Mouse (Mus musculus): ENCODE data around the gene Omg.
A peak's percentile ranks its signal among the peaks of the same experiment; 100 is the strongest.

Omg gene

DNA sequence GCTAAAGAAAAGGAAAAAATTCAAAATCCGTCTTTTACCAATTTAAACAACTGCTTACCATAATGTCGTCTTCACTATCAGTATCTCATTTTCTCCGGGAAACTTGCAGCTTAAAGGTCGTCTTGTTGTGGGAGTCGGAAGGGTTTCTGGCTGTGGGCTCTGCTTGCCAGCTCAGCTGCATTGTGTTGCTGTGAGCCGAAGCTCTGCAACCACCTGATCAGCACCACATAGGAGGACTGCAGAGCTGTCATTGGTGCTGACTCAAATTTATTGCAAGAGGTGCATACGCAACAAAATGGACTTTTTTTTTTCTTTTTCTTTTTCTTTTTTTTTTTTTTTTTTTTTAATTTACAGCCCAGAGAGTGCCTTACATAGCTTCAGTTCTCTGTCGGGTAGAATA, at the start of gene Omg:
TSS of gene Omg (minus strand) at position 240 of the 400 bp plus-strand sequence.
- DNase-seq: no peak

DNA sequence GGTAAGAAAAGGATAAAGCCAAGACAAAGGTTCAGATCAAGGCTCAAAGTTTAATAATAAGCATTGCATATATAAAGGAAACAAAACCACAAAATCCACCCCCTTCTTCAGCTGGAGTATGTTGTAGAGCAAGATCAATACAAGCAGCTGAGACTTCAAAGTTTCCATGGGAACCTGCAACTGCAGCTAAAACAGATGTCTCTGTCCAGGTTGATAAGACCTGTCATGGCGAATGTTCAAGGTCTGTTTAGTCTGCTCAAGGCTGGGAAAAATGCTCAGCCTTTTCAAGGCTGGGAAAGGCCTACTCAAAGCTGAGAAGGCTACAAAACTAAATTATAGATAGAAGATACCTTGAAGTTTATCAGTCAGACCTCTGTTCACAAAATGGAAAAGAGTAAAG, 48.7 kb upstream of the Omg start:
- DNase-seq: peak; percentile 15

DNA sequence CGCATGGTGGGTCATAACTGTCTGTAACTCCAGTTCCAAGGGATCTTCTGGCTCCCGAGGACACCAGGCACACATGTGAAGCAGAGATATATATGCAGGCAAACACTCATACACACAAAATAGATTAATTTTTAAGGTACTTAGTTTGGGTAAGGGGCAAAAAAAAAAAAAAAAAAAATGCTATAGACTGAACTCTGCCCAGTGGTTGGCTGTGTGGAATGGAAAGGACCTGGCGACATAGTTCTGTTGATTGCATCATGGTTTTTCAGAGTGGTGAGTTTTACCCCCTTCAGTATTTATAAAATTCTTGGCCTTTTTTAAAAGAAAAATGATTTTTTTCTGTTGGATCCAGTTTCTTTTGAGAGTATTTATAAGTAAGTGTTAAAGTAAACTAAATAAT, 32.4 kb upstream of the Omg start:
- DNase-seq: no peak

DNA sequence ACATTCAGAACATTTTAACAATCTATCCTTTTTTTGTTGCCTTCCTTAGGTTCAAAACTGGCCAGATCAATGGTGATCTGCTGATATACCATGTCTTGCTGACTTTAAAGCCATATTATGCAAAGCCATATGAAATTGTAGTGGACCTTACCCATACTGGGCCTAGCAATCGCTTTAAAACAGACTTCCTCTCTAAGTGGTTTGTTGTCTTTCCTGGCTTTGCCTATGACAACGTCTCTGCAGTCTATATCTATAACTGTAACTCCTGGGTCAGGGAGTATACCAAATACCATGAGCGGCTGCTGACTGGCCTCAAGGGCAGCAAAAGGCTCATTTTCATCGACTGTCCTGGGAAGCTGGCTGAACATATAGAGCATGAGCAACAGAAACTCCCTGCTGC, 31.7 kb upstream of the Omg start:
- DNase-seq: no peak

DNA sequence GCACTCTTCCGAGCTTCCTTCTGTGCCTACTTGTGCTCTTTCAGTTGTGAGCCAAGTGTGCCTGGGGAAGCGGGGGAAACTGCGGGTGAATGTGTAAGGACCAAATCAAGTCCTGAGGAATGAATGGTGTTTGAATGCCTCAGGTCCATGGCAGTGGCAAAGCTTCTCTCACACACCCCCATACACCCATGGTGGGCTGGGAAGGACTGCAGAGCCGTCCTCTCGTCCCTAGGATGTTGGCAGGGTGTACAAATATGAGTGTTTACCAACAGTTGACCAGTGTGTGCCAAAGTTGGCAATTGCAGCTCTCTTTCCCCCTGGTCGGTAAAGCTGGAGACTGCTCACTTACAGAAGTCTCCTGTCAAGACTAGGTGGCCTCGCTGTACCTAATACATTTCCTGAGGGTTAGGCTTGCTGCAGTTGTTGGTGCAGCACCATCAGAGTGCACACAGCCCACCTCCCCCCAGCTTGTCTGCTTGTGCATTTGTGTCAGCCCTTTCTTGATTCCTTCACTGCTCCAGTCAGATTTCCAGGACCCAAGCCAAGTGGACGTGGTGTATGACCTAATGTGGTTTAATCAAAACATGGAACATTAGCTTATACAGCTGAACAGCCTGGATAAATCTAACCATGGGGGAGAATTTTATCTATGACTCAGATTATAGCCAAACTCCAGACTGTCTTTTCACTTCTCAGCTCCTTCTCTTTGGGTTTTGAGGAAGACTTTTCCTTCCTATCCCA, 30.2 kb upstream of the Omg start:
- no peak for DNase-seq

DNA sequence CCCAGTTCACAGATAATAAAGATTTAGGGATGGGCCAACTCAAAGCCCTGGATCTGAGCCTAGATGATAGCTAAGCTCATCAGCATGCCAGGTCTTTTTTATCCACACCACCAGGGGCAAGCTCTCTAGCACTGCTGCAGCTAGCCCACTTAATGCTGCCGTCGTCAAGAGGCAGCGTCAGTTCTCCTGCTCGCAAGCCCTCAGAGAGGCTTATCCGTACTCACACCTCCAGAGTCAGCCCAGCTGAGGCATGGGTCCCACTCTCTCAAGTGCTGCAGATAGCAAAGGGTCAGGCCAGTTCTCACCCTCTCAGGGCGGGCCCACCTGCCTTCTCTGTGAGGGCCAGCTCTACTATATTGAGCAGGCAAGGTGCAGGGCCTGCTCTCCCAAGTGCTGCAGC, 29.4 kb upstream of the Omg start:
- DNase-seq: no peak

DNA sequence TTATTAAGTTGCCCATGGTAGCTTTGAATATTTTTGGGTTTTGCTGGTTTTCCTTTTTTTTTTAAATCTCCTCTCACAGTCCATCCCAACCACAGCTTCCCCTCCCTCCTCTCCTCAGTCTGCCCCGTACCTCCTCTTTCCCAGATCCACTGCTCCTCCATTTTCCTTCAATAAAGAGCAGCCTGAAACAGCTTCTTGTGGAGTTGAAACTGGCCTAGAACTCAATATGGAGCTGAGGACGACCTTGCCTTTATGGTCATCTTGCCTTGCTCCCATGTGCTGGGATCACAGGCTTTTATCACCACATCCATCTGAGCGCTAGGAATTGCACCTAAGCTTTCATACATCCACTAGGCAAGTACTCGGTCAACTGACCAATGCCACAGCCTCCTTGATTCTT, 27.6 kb upstream of the Omg start:
- DNase-seq: no peak

DNA sequence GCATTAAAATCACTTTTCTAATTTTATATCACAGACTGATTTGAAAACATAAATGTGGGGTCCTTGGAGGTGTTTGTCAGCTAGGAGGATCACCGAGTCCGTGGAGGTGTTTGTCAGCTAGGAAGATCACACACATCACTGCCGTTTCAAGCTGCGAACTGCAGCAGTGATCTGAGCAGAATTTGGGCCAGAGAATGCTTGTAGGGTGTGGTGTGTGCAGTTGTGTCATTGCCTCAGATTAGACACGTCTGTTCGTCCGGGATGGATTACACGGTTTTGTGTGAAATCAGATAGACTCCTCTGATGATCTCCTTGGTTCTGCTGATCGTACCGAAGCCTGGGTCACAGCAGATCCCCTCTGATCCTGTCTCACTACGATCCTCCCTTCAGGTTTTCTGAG, 26.9 kb upstream of the Omg start:
- no peak for DNase-seq

DNA sequence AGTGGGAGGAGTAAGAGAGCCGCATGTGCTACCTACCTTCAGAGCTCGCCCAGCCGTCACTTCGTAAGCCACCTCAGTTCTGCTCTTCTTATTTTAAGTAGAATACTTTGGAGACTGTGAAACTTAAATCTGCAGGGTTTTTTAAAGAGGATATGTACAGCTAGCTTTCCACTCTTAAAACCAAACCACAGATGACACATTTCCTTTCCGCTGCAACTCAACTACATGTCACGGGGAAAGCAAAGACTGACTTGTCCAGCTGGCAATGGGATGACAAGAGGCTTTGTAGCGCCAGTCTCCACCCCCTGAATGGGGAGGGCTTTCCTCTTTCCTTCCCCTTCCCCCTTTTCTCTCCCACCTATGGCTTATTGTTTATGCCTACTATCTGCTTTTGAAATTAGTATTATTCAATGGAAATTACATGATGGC, 26.5 kb upstream of the Omg start, which contains the start of the genes Evi2 and Evi2a:
TSS of gene Evi2 (minus strand) at position 257 of the 429 bp plus-strand sequence.
TSS of gene Evi2a (minus strand) at position 277 of the 429 bp plus-strand sequence.
- DNase-seq: peak; percentile 38

DNA sequence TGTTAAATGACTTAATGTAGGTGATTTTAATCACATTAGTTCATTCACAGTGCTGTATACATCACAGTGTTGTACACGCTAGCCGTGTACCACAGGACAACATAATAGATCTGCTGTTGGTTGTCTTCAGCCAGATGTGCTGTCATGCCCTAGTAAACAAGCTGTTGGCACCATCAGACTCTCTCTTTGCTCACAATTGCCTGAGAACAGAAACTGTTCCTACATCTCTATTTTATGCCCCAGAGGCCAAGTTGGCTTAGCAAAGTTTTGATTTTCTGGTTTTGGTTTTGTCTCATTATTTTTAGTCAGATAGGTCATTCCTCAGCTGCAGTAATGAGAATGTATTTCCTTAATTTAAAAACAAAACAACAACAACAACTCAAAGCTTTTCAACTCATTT, 25.9 kb upstream of the Omg start:
- DNase-seq: no peak

DNA sequence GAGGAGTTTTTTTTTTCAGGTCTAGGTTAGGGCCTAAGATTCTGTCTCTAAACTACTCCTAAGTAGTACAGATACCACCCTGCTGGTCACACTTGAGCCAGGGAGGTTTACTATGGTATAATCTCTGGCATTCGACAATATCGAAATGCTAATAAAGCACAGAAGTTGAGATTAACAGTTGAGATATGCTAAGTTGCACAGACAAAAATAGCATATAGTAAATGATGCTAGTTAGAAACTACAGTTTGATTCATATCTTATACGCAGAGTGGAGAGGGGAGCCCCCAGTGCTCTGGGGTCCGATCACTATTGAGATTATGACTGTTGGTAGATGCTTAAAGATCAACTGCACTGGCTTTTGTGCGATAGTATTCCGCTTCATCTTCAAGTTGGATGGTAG, 25.3 kb upstream of the Omg start:
- DNase-seq: no peak

DNA sequence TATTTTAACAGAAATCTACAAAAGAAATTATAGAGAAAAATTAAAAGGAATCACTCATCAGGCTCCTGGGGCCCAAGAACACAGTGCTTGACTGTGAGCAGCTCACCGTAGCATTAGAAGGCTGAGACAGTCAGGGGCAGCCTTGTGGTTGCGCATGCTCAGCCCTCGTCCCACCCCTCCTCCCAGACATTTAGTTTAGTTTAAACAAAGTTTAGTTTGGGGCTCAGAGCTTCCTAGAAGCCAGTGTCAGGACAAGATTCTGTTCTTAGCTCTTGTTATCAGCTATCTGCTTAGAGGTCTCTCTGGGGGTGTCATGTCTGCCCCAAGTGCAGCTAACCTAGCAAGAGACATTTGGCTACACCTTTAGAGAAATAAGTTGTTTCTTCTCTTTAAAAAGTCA, 24.7 kb upstream of the Omg start:
- DNase-seq: peak; percentile 31

DNA sequence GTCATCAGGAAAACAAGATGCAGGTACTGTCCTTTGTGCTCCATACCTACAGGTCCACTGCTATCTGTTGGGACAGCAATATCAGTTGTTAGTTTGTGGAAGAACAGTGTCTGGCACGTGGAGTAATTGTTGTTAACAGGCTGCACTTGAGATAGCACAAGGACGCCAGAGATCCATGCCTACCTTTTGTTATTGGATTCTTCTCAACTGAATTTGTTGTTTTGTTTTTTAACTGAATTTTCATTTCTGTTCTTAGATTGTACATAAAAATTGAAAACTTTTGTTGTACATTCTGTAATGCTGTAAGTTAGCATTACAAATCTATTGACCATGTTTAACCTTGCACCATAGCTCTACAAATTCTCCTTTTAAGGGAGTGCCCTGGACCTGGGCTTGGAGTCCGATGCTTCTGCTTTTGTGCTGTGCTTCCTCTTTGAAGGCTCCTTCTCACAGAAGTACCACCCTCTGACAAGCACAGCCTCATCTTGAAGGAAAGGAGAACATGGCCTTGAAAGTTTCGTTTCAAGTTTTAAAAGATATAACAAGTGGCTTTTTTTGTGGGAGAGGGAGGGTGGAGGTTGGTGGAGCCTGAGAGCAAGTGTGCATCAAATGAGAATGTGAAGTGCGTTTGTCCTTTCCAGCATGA, 24.0 kb upstream of the Omg start:
- DNase-seq: peak; percentile 26

DNA sequence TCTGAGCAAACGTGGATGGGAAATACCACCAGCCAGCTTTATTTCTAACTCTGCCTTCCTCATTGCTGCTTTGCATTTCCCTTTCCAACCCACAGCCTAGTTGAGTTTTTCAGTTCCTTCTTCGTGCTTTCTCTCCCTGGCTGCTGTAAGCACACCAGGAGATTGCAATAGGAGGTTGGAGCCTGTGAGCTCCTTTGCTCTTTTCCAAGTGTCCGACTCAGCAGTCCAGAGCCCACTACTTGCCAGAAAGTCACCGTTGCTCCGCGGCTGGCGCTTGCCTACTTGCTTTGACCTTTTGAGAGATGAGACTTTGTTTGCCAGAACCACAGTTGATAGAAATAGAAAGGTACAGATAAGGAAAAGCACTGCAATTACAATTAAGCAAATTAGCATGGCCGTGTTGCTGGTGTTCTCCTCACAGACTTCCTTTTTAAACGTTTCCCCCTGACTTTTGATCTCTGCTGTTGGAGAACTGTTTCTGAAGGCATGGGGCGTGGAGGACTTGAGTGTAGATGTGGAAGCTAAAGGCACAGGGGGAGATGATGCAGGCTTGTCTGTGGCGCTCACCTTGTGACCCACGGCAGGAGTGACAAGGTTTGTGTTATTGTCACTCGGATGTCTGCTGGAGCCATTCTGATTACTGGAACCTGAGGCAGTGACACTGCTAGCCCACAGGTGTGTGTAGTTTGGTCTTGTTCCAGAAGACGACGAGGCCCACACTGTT, 23.3 kb upstream of the Omg start:
- DNase-seq: peak; percentile 16

DNA sequence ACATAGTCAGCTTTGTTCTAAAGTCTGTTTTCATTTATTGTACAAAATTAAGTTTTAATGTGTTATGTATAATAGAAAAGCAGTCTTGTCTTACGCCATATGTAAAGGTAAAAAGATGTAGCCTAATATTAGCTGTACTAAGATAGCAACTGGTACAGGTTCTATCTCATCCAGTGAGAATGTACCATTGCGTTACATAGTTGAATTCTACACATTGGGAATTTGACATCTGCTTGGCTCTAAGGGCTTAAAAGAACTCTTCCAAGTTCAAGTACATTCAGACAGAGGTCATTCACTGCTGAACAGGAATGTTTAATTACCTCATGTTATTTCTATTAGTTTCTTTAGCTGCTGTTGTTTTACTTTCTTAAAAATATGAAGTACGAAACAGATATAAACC, 22.7 kb upstream of the Omg start:
- DNase-seq: no peak

DNA sequence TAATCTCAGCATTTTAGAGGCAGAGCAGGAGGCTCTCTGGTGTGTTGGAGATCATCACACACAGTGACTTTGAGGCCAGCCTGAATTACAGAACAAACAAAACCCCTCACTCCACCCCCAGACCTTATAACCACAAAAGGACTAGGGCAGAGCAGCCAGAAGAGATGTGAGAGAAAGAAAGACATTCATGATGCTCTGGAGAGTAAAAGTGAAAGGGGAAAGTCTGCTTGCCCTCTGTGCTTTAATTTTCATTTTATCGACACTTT, 20.4 kb upstream of the Omg start:
- no peak for DNase-seq

DNA sequence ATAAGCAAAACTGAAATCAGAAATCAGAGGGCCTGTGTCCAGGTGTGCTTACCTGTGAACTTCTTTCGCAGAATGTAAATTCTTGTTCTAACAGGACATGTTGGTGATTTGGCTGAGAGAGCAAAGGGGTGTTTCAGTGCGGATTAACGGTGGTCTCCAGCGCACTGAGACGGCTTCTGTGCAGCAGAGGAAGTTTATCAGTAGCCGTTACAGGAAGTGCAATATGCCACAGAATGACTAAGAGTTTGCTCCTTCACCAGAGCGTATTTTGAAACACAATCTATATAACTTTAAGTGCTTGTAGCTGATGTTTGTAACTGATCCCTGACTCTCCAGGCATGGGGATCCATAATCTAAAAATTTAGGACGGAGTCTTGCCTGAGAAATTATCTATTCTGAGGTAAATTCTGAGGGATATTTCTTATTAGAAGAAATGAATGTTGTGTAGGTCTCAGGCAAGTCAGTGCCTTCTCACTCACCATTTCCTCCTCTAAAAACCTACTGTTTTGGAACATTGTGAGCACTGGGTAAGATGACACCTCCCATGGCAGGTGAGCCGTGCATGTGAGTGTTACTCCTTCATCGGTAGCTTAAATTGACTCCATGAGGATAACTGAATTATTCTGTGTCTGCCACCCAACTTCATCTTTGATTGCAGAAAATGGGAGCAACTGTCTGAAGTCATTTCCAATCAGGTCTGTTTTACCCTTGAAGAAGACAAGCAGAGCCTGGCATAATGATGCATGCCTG, 19.9 kb upstream of the Omg start, which contains the start of gene Evi2b:
TSS of gene Evi2b (minus strand) at position 203 of the 750 bp plus-strand sequence.
- peak; percentile 70 for DNase-seq

DNA sequence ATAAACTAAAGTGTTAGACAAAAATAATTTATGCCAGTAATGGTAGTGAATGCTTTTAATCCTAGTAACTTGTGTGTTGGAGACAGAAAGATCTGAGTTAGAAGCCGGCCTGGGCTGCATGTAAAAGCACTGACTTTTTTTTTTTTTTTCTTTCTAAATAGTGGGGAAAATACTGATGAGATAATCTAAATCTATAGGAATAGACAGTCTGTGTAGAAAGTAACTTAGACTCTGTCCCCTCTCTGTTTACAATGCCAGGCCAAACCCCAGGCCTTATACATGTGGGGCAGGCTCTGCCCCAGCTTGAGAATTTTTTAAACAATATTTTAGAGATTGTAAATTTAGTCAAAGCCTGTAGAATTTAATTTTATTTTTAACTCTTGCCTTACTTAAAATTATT, 19.1 kb upstream of the Omg start:
- no peak for DNase-seq

DNA sequence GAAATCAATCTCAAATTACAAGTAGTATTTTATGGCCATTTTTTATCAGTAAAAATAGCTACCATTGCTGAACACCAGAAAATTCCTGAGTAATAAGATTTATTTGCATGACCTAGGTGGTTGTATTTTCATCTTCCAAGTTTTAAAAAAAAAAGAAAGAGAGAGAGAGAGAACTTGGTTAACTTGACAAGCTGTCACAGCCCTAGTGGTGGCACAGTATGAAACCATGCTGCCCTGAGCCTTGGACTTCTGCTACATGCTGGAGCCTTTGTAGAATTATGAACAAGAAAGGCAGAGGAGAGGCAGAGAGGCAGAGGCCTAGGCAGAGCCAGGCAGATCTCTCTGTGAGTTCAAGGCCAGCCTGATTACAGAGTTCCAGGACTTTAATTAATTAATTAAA, 18.0 kb upstream of the Omg start:
- peak; percentile 34 for DNase-seq

DNA sequence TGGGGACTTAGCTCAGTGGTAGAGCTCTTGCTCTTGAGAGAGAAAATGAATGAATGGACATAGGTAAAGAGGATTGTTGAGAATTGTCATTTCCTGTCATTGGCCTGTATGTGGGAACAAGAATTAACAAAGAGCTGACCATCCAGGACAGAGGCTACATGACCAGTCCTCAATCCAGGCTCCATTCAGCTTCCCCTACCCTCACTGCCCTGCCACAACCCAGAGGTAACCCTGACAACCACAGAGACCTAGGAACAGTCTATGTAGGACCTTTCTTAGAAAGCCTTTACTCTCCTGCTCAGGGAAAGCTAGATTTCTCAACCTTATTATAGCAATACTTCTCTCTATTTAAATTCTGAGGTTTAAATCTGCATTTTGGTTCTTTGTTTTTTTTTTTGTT, 16.9 kb upstream of the Omg start:
- DNase-seq: no peak

DNA sequence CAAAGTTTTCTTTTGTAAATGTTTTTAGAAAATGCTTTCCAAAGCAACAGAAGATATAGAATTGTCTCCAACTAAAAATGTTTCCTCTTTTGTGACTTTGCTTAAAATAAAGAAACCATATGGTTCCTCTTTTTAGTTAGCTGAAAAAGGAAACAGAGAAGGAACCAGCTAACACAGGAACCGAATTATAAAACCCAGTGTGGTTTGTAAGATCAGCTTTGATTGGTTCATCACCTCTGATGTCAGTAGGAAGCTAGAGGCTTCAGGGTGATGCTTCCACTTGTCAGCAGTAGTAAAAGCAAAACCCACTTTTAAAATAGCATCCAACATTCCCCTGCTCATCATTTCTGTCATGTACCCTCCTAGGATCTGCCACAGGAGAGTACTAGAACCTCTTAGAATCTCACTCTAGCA, 16.0 kb upstream of the Omg start:
- peak; percentile 42 for DNase-seq

DNA sequence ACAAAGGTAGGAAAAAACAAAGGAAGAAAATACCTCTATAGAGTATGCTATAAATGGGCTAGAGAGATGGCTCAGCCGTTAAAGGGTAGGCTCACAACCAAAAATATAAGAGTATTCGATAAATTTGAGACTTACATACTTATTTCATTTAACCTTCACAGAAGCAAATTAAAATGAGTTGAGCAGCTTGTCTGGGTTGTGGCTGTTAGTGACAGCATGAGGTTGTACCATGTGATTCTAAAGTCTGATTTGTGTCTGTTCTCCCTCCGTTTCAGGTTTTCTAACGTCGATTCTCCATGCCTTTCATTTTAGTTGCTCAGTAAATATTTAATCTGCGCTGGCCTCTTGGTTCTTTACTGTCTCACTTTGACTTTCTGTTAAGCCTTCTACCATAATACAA, 15.4 kb upstream of the Omg start:
- DNase-seq: no peak

DNA sequence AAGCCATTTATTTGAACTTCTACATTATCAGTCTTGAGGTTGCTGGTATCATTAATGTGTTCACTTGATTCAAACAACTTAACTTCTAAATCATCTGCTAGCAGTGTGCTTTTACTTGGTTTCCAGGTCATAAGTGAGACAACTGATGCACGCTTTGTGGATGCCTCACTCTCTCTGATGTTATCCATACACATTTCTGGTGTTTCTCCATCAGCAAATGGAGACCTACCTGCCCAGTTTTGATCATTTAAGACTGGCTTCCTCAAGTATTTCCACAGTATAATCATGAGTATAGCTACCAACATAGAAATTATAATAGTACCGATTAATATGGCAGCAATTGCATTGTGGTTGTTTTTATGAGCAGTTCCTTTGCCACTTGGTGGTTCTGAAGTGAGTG, 11.9 kb upstream of the Omg start:
- DNase-seq: no peak

Measured in thymus, postnatal 14 days (tissue).